Mouse (Mus musculus): ENCODE results near the gene Eif5a. TPM values are rescaled to one million over a fixed set of nuclear protein-coding genes. Genes with fewer than 3 reads are reported as not detected.

Eif5a gene
- total and polyA plus RNA-seq, 3 experiments = 1,419 to 3,314 (median 2,729) TPM

DNA sequence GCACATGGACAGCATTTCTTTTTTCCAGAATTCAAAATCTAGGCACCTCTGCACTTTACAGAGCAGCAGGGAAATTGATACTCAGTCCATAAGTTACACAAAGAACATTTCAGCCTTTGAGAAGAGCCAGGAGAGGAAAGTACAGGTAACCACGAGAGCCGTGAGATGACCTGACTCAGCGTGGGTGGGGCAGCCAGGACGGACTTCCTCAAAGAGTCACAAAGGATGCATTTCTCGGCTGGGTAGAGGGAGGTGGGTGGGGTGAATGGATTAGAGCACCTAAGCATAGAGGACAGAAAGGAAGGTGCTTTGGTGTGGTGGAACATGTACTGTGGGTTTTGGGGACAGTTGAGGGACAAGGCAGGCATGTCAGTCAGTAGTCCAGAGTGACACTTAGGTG, 40.1 kb upstream of the Eif5a start:
- Histone ChIP-seq H3K4me3 (replicated peaks in 1 of 3; ENCODE audit: low read depth in 2 of 3, low read length in 2 of 3, poor library complexity in 1 of 3) (no peak overlapping the region), H3K4me1 (ENCODE audit: control insufficient read depth in 1 of 2, insufficient read depth in 2 of 2) (peaks cover 8% of the 10 kb centered on the region in 2 experiments), H3K9me3 (replicated peaks; ENCODE audit: low read length) (peaks cover 22% of the 10 kb centered on the region), H3K27me3 (replicated peaks) (peaks cover 12% of the 10 kb centered on the region), H3K9ac (ENCODE audit: insufficient read depth, low read depth) (no peak overlapping the region), H3K79me2 (replicated peaks; ENCODE audit: control insufficient read depth, extremely low read depth, insufficient read depth, poor library complexity, severe bottlenecking) (no peaks in the 10 kb centered on the region), H3K27ac (ENCODE audit: insufficient read depth, low read depth) (no peak overlapping the region), H3K4me2 (ENCODE audit: insufficient read depth, low read depth, poor library complexity, severe bottlenecking) (no peak overlapping the region), H3K36me3 (replicated peaks in 1 of 2; ENCODE audit: control insufficient read depth in 1 of 2, insufficient read depth in 1 of 2, low read length in 1 of 2) (peaks cover 0 to 4% of the 10 kb centered on the region in 2 experiments)
- no peak for TF ChIP-seq POLR2AphosphoS2 (IDR thresholded peaks at IDR 0.05; ENCODE audit: low read depth, low read length)
- TF ChIP-seq TBP (conservative IDR thresholded peaks at IDR 0.05; ENCODE audit: low read depth, low read length) = no peak
- TF ChIP-seq CTCF (conservative IDR thresholded peaks at IDR 0.05 in 1 of 2, IDR thresholded peaks at IDR 0.05 in 1 of 2; ENCODE audit: low read depth in 2 of 2, low read length in 2 of 2) = no peak
- no peak for TF ChIP-seq ZNF384 (IDR thresholded peaks at IDR 0.05; ENCODE audit: low read depth, low read length)
- no peak for TF ChIP-seq MEF2A (IDR thresholded peaks at IDR 0.05; ENCODE audit: borderline replicate concordance, low read depth, low read length)
- in situ Hi-C loops (cut with MboI; ENCODE audit: low pct_ligation_motif_present, low pct_unique_long_range_greater_than_20kb, low sequenced_read_pairs) = no loop called here
- no peak for DNase-seq (ENCODE audit: extremely low read depth)
- dilution Hi-C loops (cut with MboI; ENCODE audit: extremely low pct_ligation_motif_present, extremely low pct_unique_long_range_greater_than_20kb, low sequenced_read_pairs) = no loop called here

DNA sequence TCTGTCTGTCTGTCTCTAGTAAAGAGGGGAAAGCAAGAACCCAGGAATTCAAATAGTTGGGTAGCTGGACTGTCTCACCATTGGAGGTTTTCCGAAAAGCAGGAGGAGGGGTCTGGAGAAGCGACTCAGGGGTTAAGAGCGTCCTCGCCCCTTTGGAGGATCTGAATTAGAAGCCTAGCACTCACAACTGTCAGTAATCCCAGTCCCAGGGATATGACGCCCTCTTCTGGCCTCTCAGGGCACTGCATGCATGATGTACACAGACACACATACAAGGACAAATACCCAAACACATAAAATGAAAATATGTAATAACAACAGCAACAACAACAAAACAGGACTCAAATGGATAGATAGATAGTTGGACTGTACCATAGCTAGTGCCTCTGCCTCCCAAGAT, 38.9 kb upstream of the Eif5a start:
- H3K4me3 ChIP-seq (replicated peaks in 1 of 3; ENCODE audit: low read depth in 2 of 3, low read length in 2 of 3, poor library complexity in 1 of 3) = no peak overlapping the region
- H3K36me3 ChIP-seq (replicated peaks in 1 of 2; ENCODE audit: control insufficient read depth in 1 of 2, insufficient read depth in 1 of 2, low read length in 1 of 2) = no peaks in the 10 kb centered on the region
- no peaks in the 10 kb centered on the region for H3K79me2 ChIP-seq (replicated peaks; ENCODE audit: control insufficient read depth, extremely low read depth, insufficient read depth, poor library complexity, severe bottlenecking)
- H3K9ac ChIP-seq (ENCODE audit: insufficient read depth, low read depth) = no peak overlapping the region
- H3K4me1 ChIP-seq (ENCODE audit: control insufficient read depth in 1 of 2, insufficient read depth in 2 of 2) = peaks cover 8% of the 10 kb centered on the region in 2 experiments
- dilution Hi-C loops (cut with MboI; ENCODE audit: extremely low pct_ligation_motif_present, extremely low pct_unique_long_range_greater_than_20kb, low sequenced_read_pairs) = no loop called here
- DNase-seq (ENCODE audit: extremely low read depth) = peak; percentile 37
- H3K4me2 ChIP-seq (ENCODE audit: insufficient read depth, low read depth, poor library complexity, severe bottlenecking) = no peak overlapping the region
- in situ Hi-C loops (cut with MboI; ENCODE audit: low pct_ligation_motif_present, low pct_unique_long_range_greater_than_20kb, low sequenced_read_pairs) = no loop called here
- TF ChIP-seq UBTF (IDR thresholded peaks at IDR 0.05; ENCODE audit: low read depth, low read length) = no peak
- no peak for TF ChIP-seq HCFC1 (IDR thresholded peaks at IDR 0.05; ENCODE audit: low read depth, low read length)
- no peak for TF ChIP-seq MAFK (IDR thresholded peaks at IDR 0.05; ENCODE audit: insufficient replicate concordance, low read length)
- no peak for TF ChIP-seq RCOR1 (conservative IDR thresholded peaks at IDR 0.05; ENCODE audit: low read depth, low read length)
- TF ChIP-seq ZMIZ1 (IDR thresholded peaks at IDR 0.05; ENCODE audit: low read depth, low read length) = no peak
- no peak for TF ChIP-seq ZC3H11A (IDR thresholded peaks at IDR 0.05; ENCODE audit: low read depth, low read length)
- TF ChIP-seq POLR2AphosphoS2 (IDR thresholded peaks at IDR 0.05; ENCODE audit: low read depth, low read length) = no peak
- no peak for TF ChIP-seq JUN (IDR thresholded peaks at IDR 0.05; ENCODE audit: insufficient read depth, low read depth, low read length)
- TF ChIP-seq CTCF (conservative IDR thresholded peaks at IDR 0.05 in 1 of 2, IDR thresholded peaks at IDR 0.05 in 1 of 2; ENCODE audit: low read depth in 2 of 2, low read length in 2 of 2) = peak; percentile 62 to 70
- TF ChIP-seq TCF12 (IDR thresholded peaks at IDR 0.05; ENCODE audit: low read depth, low read length) = no peak
- peak; percentile 25 for TF ChIP-seq RAD21 (IDR thresholded peaks at IDR 0.05; ENCODE audit: low read depth, low read length)
- TF ChIP-seq SMC3 (IDR thresholded peaks at IDR 0.05; ENCODE audit: low read depth, low read length) = peak; percentile 34; the same call in 1 of the 2 replicates
- H3K27me3 ChIP-seq (replicated peaks) = peaks cover 12% of the 10 kb centered on the region
- no peak overlapping the region for H3K27ac ChIP-seq (ENCODE audit: insufficient read depth, low read depth)
- H3K9me3 ChIP-seq (replicated peaks; ENCODE audit: low read length) = peaks cover 10% of the 10 kb centered on the region
